In genomic region chr4:42891176-42891575, GRCm38 (mm10) we compare ENCODE assay signal across 24 mouse cellular contexts. TPM values are rescaled to one million over a fixed set of nuclear protein-coding genes. Genes with fewer than 3 reads are reported as not detected.
"Had no signal": no experiment of that assay in that cellular context is flagged by ENCODE, and none has a peak within 500 bp of the region (broad histone marks: within the 10 kb centered on the region; RNA-seq: fewer than 3 reads in every experiment).

No protein-coding gene starts in this region.

- H3K4me3 ChIP-seq: midbrain, embryonic 10.5 days; myocyte; neural tube, embryonic 13.5 days; neural tube, embryonic 15.5 days had no signal

- H3K4me1 ChIP-seq: neural tube, embryonic 15.5 days had no signal

- H3K4me2 ChIP-seq: lung, embryonic 14.5 days; neural tube, embryonic 13.5 days; neural tube, embryonic 15.5 days had no signal

- H3K36me3 ChIP-seq: midbrain, embryonic 10.5 days; neural tube, embryonic 13.5 days; neural tube, embryonic 15.5 days had no signal

- DNase-seq: lung, adult 18-20 months; lung, embryonic 14.5 days; lung, postnatal 10 days; lung, postnatal 4 days; midbrain, embryonic 14.5 days; retina, postnatal 1 day; right cerebral cortex, adult 18-20 months; right cerebral cortex, postnatal 25 days; right cerebral cortex, postnatal 4 days; spleen, adult 18-20 months; thymus, adult 2 months; thymus, postnatal 25 days; thymus, postnatal 4 days had no signal

- H3K9ac ChIP-seq: liver, embryonic 14.5 days; lung, embryonic 14.5 days; neural tube, embryonic 13.5 days; neural tube, embryonic 15.5 days had no signal

- H3K27me3 ChIP-seq: neural tube, embryonic 13.5 days; neural tube, embryonic 15.5 days had no signal

- H3K27ac ChIP-seq: liver, embryonic 14.5 days; midbrain, embryonic 10.5 days; neural tube, embryonic 13.5 days; neural tube, embryonic 15.5 days had no signal

- ATAC-seq: midbrain, embryonic 16.5 days had no signal

- H3K9me3 ChIP-seq: midbrain, embryonic 10.5 days; neural tube, embryonic 13.5 days; neural tube, embryonic 15.5 days had no signal

RNA-seq across cellular contexts. Expression of gene Fam205c, which starts 17.1 kb away (rescaled TPM):
- polyA plus RNA-seq: lung, embryonic 16.5 days; myocyte; small intestine, adult 2 months; thymus, adult 2 months; urinary bladder, adult 2 months had no signal

RNA-seq across cellular contexts. Expression of gene Phf24, which starts 25.3 kb away (rescaled TPM):
- polyA plus RNA-seq: myocyte had no signal

RNA-seq across cellular contexts. Expression of gene Gm12394, which starts 34.6 kb away (rescaled TPM):
- polyA plus RNA-seq: liver, embryonic 16.5 days; myocyte; small intestine, adult 2 months; stomach, embryonic 14.5 days; thymus, adult 2 months; urinary bladder, adult 2 months had no signal

RNA-seq across cellular contexts. Expression of gene Fam205a1, which starts 37.5 kb away (rescaled TPM):
- polyA plus RNA-seq: midbrain, embryonic 10.5 days; midbrain, embryonic 14.5 days; myocyte; small intestine, adult 2 months had no signal
